Mouse (Mus musculus) lung, adult 2 months (tissue): ENCODE data around the gene Pdzrn3. TPM values are rescaled to one million over a fixed set of nuclear protein-coding genes. Genes with fewer than 3 reads are reported as not detected.
A peak's percentile ranks its signal among the peaks of the same experiment; 100 is the strongest.

Experiments used
- DNase-seq: peaks from one replicate; pipeline ENCODE4 v3.0.0; 2022
- H3K4me1 ChIP-seq: fragments of 200-500 bp; 2 replicates; pipeline ENCODE4 v1.6.1; 2011; ENCODE audit warnings: low read length; ENCODE audit not compliant: control insufficient read depth, insufficient read depth
- H3K4me3 ChIP-seq: fragments of 200-500 bp; replicated peaks from 2 replicates; pipeline ENCODE3; 2011; ENCODE audit warnings: low read depth, mild to moderate bottlenecking, control low read depth, low read length; ENCODE audit errors: extremely low read depth
- CTCF ChIP-seq: fragments of 200-500 bp; IDR thresholded peaks from 2 replicates; pipeline ENCODE4 v1.5.1; 2011; ENCODE audit warnings: mild to moderate bottlenecking, low read length, control low read depth; ENCODE audit not compliant: insufficient read depth
- POLR2A ChIP-seq: fragments of 200-500 bp; IDR thresholded peaks from 2 replicates; pipeline ENCODE4 v1.6.1; 2011; ENCODE audit warnings: low read depth, mild to moderate bottlenecking, control low read depth, low read length, borderline replicate concordance; ENCODE audit errors: extremely low read depth
- WGBS: fragments of 180-500 bp; shearing (Covaris S2); methylation state at CpG from one replicate; pipeline ENCODE4 v1.1.7; 2018; 5-methylcytosine and 5-hydroxymethylcytosine counted together
- polyA plus RNA-seq: library from polyadenylated mRNA; depleted of rRNA; stranded (reverse); fragments of >200 nt; gene quantifications from 2 replicates; pipeline ENCODE4 v1.2.3, GENCODE M21; 2012

The Pdzrn3 gene
- polyA plus RNA-seq, 1 experiment: 23.2 TPM

DNA sequence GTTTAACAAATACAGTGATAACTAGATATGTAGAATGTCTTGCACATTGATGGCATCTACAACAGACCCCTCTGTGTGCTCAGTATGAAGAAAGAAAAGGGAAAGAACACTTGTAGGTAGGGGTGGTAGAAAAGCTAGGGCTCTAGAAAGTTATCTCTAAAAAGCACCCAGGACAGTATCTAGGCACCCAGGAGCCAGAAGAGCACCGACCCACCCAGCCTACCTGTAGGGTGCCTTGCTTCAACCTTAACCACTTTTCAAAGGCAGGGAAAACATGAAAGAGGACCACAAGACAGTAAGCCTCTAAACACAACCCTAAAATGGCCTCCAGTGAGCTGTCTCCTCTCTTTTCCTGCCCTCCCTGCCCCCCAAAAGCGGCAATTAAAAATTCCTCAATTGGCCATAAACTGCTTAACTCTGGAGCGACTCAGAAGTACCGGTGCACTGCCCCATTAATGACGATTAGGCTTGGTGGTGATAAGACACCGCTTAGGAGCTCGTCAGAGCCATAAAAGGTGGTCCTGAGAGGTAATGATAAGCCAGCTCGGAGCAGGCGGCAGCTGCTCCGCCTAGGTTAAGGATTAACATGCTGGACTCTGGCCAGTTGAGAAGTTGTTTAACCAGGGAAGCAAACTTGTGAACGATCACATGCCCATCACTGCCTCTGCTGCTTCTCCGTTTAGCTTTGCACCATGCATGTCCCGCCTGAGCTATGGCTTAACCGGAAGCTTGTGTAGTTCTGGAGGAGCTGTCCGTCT is 106.1 kb downstream of the Pdzrn3 start:
- peaks cover 6% of the 10 kb centered on the region for H3K4me1 ChIP-seq
- no peak for TF ChIP-seq CTCF
- TF ChIP-seq POLR2A: no peak
- no peak for DNase-seq
- no peak overlapping the region for H3K4me3 ChIP-seq
- 66% methylated on average over 15 of the region's 15 CpGs for WGBS

DNA sequence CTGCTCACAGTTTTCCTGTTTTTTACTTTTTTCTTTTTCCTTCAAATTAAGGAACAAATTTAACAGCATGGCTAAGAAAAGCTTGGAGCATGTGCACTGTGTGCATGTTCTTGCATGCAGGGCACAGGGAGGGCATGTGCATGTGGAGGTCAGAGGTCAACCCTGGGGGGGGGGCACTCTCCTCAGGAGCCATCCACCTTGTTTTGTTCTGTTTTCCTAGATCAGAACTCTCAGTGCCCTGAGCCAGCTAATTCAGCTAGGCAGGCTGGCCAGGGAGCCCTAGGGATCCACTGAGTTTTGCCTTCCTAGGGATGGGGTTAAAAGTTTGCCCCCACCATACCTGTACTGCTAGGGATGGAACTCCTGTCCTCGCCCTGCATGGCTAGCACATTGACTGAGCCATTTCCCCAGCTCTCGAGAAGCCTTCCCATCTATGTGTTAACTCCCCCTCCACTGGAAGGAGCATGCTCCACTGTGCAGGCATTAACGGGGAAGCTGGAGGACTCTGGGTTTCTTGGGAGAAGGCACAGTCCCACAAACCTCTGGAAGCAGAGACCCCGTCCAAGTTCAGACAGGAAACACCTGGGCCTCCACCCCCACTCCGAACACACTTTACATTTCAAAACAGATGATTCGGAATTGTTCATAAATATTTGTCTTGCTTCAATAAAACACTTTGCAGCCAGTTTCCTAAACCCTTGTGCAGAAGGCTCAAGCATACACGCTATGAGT is 107.4 kb downstream of the Pdzrn3 start:
- no peak for TF ChIP-seq POLR2A
- H3K4me1 ChIP-seq: peaks cover 5% of the 10 kb centered on the region
- no peak for DNase-seq
- 30% methylated on average over 7 of the region's 7 CpGs for WGBS
- H3K4me3 ChIP-seq: no peak overlapping the region

- H3K4me1 ChIP-seq: peaks cover 3% of the 10 kb centered on the region; the same call in 1 of the 2 replicates
- no peak overlapping the region for H3K4me3 ChIP-seq
- 64% methylated on average over 10 of the region's 10 CpGs for WGBS
- DNase-seq: no peak
- no peak for TF ChIP-seq CTCF
- no peak for TF ChIP-seq POLR2A
These were observed 108.2 kb downstream of the Pdzrn3 start for GRCm38 (mm10) chr6:101269335-101270094.

DNA sequence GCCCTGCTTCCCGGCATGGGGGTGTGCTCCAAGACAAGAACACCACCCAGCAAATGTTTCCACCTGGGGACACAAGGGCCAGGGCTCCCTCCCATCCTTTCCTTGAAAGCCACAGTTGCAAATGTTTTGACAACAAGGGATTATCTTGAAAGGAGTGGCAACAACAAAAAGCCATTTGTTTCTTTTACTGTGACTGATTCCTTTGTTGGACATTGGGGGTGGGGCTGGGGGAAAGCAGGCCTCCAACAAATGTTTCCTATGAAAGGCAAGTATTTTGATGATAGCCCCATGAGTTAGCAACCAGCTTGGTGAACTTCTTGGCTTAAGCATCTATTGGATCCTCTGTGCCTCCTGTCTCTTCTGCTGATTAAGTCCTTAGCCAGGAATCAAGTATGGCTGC is 109.4 kb downstream of the Pdzrn3 start:
- WGBS: 81% methylated on average over 1 of the region's 1 CpGs
- Histone ChIP-seq H3K4me1 (peaks cover 3% of the 10 kb centered on the region; the same call in 1 of the 2 replicates), H3K4me3 (no peak overlapping the region)
- no peak for TF ChIP-seq CTCF
- TF ChIP-seq POLR2A: no peak
- DNase-seq: no peak

GRCm38 (mm10) chr6:101266787-101267186 is 110.9 kb downstream of the Pdzrn3 start:
- Histone ChIP-seq H3K4me3 (no peak overlapping the region), H3K4me1 (peaks cover 3% of the 10 kb centered on the region; the same call in 1 of the 2 replicates)
- peak; percentile 65 for TF ChIP-seq CTCF
- no peak for TF ChIP-seq POLR2A
- whole genome bisulfite sequencing: 4% methylated on average over 1 of the region's 1 CpGs
- DNase-seq: peak; percentile 48

DNA sequence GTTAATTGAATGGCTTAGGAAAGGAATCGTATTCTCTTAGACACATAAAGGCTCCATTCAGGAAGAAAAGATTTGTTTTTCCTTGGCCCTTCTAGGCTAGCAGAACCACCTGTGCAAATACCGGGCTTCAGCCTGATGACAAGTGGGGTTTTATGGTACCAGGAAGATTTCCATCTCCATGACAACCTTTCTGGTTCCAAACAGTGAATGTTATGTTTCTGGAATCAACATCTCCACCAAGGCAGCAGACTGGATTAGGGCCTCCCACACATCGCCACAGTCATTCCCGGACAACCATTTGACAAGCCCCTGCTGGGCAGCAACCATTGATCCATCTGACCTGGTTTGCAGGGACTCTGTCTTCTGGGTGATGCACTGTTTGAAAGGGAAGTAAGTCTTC is 114.2 kb downstream of the Pdzrn3 start:
- no peak for TF ChIP-seq POLR2A
- TF ChIP-seq CTCF: no peak
- Histone ChIP-seq H3K4me1 (no peaks in the 10 kb centered on the region; the same call in 1 of the 2 replicates), H3K4me3 (no peak overlapping the region)
- no peak for DNase-seq
- 65% methylated on average over 4 of the region's 4 CpGs for WGBS

GRCm38 (mm10) chr6:101261513-101261912 is 116.2 kb downstream of the Pdzrn3 start:
- DNase-seq: no peak
- H3K4me3 ChIP-seq: no peak overlapping the region
- no peaks in the 10 kb centered on the region; the same call in 1 of the 2 replicates for H3K4me1 ChIP-seq
- 4% methylated on average over 4 of the region's 4 CpGs for WGBS
- TF ChIP-seq POLR2A: no peak
- 0 out of 2 replicates have a peak, but pooled peaks have one; percentile 9 for TF ChIP-seq CTCF

- no peak overlapping the region for H3K4me3 ChIP-seq
- DNase-seq: no peak
- 41% methylated on average over 5 of the region's 5 CpGs for WGBS
- TF ChIP-seq POLR2A: no peak
- no peak for TF ChIP-seq CTCF
- no peaks in the 10 kb centered on the region; the same call in 1 of the 2 replicates for H3K4me1 ChIP-seq
These were observed 118.3 kb downstream of the Pdzrn3 start for GRCm38 (mm10) chr6:101259411-101259810.

DNA sequence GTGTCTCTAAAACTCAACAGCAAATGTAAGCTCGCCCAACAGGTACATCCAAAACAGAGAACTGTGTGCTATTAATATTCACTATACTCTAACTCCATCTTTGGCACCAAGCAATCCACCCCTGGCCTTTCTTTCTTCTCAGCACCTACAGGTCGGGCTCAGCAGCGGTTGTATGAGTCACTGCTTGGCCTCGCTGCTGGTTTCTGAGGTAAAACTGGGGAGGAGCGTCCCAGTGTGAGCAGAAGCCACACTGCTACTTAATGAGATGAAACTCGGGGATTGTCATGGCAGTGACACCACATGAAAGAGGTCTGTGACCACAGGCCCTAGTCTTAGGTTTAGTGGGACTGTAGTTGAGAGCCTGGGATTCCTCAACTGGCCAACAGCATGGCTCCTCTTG is 120.3 kb downstream of the Pdzrn3 start:
- Histone ChIP-seq H3K4me1 (no peaks in the 10 kb centered on the region; the same call in 1 of the 2 replicates), H3K4me3 (no peak overlapping the region)
- 73% methylated on average over 6 of the region's 6 CpGs for WGBS
- DNase-seq: no peak
- TF ChIP-seq POLR2A (no peak), CTCF (no peak)
